Mouse (Mus musculus): ENCODE data around the gene Amy1.
A peak's percentile ranks its signal among the peaks of the same experiment; 100 is the strongest.
"Not testable (repeated sequence)": the region's sequence is repeated elsewhere in the genome, so short reads cannot be mapped to it uniquely, and the experiment has no call there.

The Amy1 gene

GRCm38 (mm10) chr3:113606599-113606998, at the start of gene Amy1:
TSS of gene Amy1 (minus strand) at chr3:113606699.
- DNase-seq (ENCODE audit: low read depth, low spot score): no peak

GRCm38 (mm10) chr3:113654335-113654734, 47.8 kb upstream of the Amy1 start:
- no peak for DNase-seq (ENCODE audit: low read depth, low spot score)

GRCm38 (mm10) chr3:113651386-113651785, 44.9 kb upstream of the Amy1 start:
- peak; percentile 35 for DNase-seq (ENCODE audit: low read depth, low spot score)

GRCm38 (mm10) chr3:113639545-113639944, 33.0 kb upstream of the Amy1 start:
- no peak for DNase-seq (ENCODE audit: low read depth, low spot score)

- no peak for DNase-seq (ENCODE audit: low read depth, low spot score)
These were observed 27.7 kb upstream of the Amy1 start for GRCm38 (mm10) chr3:113634220-113634619.

- no peak for DNase-seq (ENCODE audit: low read depth, low spot score)
These were observed 25.1 kb upstream of the Amy1 start for GRCm38 (mm10) chr3:113631611-113632010.

DNA sequence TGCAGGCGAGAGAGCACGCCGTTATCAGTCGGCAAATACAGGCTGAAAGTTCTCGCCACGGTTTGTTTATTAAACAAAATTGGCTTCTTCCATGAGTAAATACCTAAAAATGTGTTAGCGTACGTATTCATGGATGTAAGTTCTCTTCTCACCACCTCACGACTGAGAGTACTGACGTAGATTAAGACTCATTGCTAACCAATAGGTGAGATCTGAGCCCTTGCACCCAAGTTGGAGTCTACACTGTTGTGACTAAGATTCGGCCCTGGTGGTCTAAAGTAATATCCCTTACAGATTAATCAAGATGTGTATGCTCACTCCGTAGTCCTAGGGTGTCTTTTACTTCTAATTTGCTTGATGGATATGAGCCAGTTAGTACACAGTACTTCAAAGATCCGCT, 24.1 kb upstream of the Amy1 start:
- DNase-seq (ENCODE audit: low read depth, low spot score): peak; percentile 27

GRCm38 (mm10) chr3:113629606-113630359, 23.3 kb upstream of the Amy1 start, which contains the start of gene Rnpc3:
TSS of gene Rnpc3 (minus strand) at chr3:113630149.
- peak; percentile 99 for DNase-seq (ENCODE audit: low read depth, low spot score)

DNA sequence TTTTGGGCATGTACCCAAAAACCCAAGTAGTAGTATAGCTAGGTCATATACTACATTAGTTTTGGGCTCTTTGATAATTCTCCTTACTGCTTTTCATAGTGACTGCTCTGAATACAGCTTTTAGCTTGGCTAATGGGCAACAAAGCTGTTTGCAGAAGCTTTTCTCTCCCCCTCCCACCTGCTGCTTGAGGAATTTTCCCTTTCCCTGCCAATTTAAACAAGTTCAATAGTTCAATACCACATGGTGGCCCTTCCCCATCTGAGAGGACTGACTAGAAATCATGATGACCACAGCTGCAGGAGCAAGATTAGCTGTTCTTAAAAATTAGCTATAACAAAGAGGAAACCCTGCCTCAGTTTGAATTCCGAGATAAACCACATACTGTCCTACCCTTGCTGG, 15.7 kb downstream of the Amy1 start:
- DNase-seq (ENCODE audit: low read depth, low spot score): peak; percentile 15

DNA sequence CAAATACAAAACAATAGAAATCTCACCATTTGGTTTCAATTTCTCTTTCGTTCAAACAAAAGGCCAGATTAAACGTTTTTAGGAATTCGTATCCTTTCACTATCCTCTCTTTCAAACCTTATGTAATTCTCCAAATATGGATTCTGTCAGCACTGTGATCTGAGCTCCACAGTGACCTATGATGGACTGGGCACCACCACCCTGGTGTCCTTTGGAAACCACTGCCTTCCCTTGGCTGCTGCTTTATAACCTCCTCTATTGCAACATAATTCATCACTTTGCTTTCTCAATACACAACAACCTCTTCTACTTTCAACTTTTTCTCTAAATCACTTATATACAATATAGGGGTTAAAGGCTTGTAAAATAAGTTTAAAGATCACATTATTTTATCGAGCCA, 31.9 kb downstream of the Amy1 start:
- DNase-seq (ENCODE audit: low read depth, low spot score): no peak

DNA sequence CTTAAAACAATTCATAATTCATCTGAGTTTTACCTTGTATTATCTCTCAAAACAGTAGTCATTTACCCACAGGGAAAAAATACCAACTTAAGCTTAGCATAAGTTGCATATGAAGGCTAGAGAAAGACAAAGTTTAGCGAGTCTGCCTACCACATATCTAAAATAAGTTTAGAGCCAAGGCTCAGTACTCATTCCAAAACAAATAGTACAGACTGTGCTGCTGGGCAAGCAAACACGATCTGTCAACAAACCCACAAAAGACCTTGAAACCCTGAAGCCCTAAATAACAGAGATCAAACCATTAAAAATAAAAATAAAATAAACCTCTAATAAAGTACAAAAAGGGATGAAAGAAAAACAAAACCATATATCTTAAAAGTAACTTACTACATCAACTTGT, 32.4 kb downstream of the Amy1 start:
- no peak for DNase-seq (ENCODE audit: low read depth, low spot score)

DNA sequence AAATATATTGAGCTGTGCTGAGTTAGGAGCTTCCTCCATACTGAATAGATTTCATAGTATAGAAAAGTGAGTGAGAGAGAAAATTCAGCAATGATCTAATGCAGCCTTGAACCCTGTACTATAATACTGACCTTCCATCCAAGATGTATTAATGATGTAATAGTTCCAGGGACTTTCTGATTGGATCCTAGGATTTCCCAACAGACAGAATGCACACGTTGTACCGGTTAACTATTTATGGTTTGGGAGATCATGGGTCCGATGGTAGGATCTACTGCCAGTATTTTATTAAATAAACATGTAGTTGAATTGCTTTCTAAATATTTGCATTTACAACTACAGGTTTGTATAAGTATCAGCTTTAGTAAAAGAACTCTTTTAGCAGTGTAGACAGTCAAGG, 34.3 kb downstream of the Amy1 start:
- DNase-seq (ENCODE audit: low read depth, low spot score): no peak

GRCm38 (mm10) chr3:113539692-113540091, 66.8 kb downstream of the Amy1 start:
- DNase-seq (ENCODE audit: low read depth, low spot score): no peak

- not testable (repeated sequence) for DNase-seq (ENCODE audit: low read depth, low spot score)
These were observed 74.2 kb downstream of the Amy1 start, which contains the start of gene Amy2a1 for GRCm38 (mm10) chr3:113532328-113532727. TSS of gene Amy2a1 (minus strand) at chr3:113532428.
